Mouse (Mus musculus): ENCODE measurements at regions not wholly inside any gene's neighbourhood (a gene's known extent, or its start where the extent isn't known, plus 50 kb on each side); places are given as distances from the start of the nearest gene placed in this dataset.

DNA sequence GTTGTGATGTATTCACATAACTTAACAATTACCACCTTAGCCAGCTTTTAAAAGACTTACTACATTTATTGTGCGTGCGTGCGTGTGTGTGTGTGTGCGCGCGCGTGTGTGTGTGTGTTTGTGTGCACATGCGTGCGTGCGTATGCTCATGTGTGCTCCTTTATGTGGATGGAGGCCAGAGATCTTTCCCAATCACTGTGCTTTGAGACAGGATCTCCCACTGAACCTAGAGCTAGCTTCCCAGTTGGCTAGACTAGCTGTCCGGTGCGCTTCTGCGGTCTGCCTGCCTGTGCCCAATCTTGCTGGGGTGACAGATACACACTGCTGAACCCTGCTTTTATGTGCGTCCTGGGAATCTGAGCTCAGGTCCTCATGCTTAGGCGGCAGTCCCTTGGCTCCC, 50.1 kb upstream of the Arhgap29 start:
- Histone ChIP-seq H3K4me3 (replicated peaks) (no peak overlapping the region), H3K9me3 (replicated peaks) (no peaks in the 10 kb centered on the region), H3K9ac (no peak overlapping the region), H3K27me3 (no peaks in the 10 kb centered on the region), H3K36me3 (no peaks in the 10 kb centered on the region), H3K4me2 (no peak overlapping the region), H3K4me1 (peaks cover 43% of the 10 kb centered on the region), H3K27ac (peak overlapping the region; percentile 76)
- WGBS = 90% methylated on average over 15 of the region's 15 CpGs
- ATAC-seq (replicated peaks; ENCODE audit: low FRiP score) = no peak

DNA sequence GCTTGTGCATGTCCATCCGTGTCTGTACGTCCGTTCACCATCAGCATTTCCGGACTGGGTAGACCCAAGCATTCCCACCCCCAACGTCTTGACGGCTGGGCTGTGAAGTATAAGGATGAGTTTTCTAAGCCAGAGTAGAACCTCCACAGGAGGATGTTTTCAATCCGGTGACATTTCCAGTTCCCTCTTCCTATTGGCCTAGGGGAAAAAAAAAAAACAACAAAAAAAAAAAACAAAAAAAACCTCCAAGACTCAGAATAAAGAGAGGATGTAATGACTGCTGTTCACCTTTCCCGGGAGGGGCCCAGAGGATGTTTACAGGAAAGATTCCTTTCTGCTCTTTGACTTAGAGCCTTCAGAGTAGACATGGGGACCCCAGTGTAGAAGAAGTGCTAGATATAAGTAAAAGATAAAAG, 51.9 kb upstream of the Arhgap29 start:
- no peak overlapping the region for H3K4me3 ChIP-seq (replicated peaks)
- H3K4me1 ChIP-seq = peaks cover 29% of the 10 kb centered on the region
- no peak overlapping the region for H3K9ac ChIP-seq
- H3K36me3 ChIP-seq = no peaks in the 10 kb centered on the region
- peak overlapping the region; percentile 26 for H3K4me2 ChIP-seq
- H3K9me3 ChIP-seq (replicated peaks) = no peaks in the 10 kb centered on the region
- H3K27ac ChIP-seq = peak overlapping the region; percentile 69
- ATAC-seq (replicated peaks; ENCODE audit: low FRiP score) = no peak
- 64% methylated on average over 8 of the region's 8 CpGs for WGBS
- H3K27me3 ChIP-seq = no peaks in the 10 kb centered on the region

DNA sequence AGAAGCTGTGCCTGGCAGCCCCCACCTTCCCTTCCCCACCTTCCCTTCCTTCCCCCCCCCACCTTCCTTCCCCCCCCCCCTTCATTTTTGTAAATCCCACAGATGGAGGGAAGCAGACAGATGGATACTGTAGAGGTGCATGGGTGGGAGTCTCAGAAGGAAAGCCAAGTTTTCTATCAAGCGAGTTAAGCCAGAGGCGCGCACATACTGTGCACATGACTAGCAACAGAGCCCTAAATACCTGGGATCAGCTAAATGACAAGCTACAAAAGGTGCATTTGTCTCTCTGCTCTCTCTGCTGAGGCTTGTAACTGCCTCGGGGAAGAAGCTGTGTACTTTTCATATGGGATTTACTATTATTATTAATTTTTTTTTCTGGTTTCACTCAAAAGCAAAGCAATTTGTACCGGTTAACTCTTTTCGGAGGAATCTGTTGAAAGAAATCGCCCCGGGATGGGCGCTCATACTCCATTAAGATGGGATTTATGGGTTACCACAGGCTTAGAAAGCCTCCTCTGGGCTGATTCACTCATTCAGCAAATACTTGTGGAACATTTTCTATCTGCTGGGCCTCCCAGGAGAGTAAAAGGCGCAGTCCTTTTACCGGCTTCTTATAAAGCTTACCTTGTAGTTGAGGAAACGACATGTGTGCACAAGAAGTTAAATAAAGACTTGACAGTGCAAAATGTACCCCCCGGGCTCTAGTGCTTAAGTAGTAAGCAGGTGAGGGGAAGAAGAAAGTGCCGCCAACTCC, 54.3 kb upstream of the Arhgap29 start:
- H3K36me3 ChIP-seq = no peaks in the 10 kb centered on the region
- H3K4me2 ChIP-seq = no peak overlapping the region
- ATAC-seq (replicated peaks; ENCODE audit: low FRiP score) = no peak
- H3K27ac ChIP-seq = no peak overlapping the region
- no peak overlapping the region for H3K4me3 ChIP-seq (replicated peaks)
- peaks cover 21% of the 10 kb centered on the region for H3K4me1 ChIP-seq
- no peaks in the 10 kb centered on the region for H3K9me3 ChIP-seq (replicated peaks)
- 82% methylated on average over 14 of the region's 14 CpGs for WGBS
- no peak overlapping the region for H3K9ac ChIP-seq
- H3K27me3 ChIP-seq = no peaks in the 10 kb centered on the region

DNA sequence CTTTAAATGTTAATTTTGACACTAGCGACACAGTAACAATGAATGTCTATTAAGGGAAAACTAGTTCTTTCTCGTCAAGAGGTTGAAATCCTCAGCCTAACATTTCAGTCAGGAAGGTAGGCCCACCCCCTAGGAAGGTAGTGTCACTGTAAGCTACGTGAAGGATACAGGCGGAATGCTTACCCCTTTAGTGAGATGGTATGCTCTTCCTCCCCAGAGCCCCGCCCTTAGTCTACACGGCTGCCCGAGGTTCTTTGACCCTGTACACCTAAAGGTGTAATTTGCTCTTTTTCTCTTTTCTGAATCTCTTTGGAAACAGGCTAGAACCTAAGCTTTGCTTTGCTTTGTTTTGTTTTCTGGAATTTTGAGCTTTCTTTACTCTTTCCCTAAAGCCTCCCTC, 58.7 kb upstream of the Arhgap29 start:
- no peak for ATAC-seq (replicated peaks; ENCODE audit: low FRiP score)
- no peak overlapping the region for H3K9ac ChIP-seq
- H3K4me1 ChIP-seq = peaks cover 15% of the 10 kb centered on the region
- H3K27ac ChIP-seq = no peak overlapping the region
- no peak overlapping the region for H3K4me2 ChIP-seq
- no peaks in the 10 kb centered on the region for H3K27me3 ChIP-seq
- no peaks in the 10 kb centered on the region for H3K9me3 ChIP-seq (replicated peaks)
- H3K4me3 ChIP-seq (replicated peaks) = no peak overlapping the region
- WGBS = 68% methylated on average over 7 of the region's 7 CpGs
- no peaks in the 10 kb centered on the region for H3K36me3 ChIP-seq

DNA sequence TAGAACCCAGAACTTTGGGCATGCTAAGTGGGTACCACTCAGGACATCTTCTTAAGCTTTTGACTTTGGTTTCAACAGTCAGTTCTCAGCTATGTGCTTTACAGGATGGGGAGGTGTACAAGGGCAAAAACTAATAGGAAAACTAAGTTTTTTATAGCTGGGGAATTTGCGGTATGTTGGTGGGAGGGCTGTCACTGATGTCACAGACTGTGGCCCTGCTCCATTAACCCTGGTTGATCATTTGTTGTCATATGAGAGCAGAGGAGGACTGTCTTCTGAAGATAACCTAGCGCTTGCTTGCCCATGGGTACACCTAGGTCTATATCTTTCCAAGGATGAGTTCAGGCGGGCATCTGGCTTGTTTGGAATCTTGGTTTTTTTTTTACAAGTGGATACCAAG, 59.7 kb upstream of the Arhgap29 start:
- peak; percentile 61 for ATAC-seq (replicated peaks; ENCODE audit: low FRiP score)
- Histone ChIP-seq H3K4me1 (peaks cover 19% of the 10 kb centered on the region), H3K9me3 (replicated peaks) (no peaks in the 10 kb centered on the region), H3K9ac (no peak overlapping the region), H3K27ac (no peak overlapping the region), H3K4me3 (replicated peaks) (no peak overlapping the region), H3K36me3 (no peaks in the 10 kb centered on the region), H3K4me2 (no peak overlapping the region), H3K27me3 (no peaks in the 10 kb centered on the region)
- WGBS = 52% methylated on average over 3 of the region's 3 CpGs

DNA sequence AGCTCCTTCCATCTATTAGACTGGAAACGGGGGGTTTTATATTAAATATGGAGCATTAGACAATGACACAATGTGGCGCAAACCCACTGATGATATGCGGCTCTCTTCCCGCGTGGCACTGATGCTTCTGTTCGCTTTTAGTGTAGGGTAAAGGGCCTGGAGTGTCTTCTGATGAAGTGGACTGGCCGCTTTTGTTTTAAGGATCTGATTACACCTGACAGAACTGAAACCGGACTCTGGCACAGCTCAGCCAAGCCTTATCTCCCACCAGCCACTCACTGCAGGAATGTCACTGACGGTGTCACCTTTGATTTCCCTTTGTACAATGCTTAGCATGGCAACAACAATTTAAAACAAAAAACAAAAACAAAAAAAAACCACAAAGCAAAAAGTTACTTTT, 61.0 kb upstream of the Arhgap29 start:
- Histone ChIP-seq H3K9me3 (replicated peaks) (no peaks in the 10 kb centered on the region), H3K4me1 (peaks cover 32% of the 10 kb centered on the region), H3K4me3 (replicated peaks) (no peak overlapping the region), H3K9ac (no peak overlapping the region), H3K27ac (peak overlapping the region; percentile 66; the same call in 1 of the 2 replicates), H3K36me3 (no peaks in the 10 kb centered on the region), H3K27me3 (no peaks in the 10 kb centered on the region), H3K4me2 (peak overlapping the region; percentile 37)
- 28% methylated on average over 9 of the region's 9 CpGs for WGBS
- ATAC-seq (replicated peaks; ENCODE audit: low FRiP score) = no peak

DNA sequence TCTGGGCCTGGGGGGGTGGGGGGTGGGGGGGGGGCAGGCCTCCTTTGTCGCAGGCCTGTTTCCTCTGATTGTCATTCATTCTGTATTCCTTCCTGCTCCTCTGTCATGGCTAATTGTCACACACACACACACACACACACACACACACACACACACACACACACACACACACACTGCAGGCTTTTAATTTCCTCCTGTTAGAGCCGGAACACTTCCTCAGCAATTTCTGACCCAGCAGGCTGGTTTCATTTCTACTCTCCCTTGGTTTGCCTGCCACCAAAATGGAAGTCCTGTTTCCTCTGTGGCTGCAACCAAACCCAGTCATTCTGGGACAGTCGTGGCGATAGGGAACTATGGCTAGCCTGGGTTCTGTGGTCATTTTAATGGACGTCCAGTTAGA, 61.8 kb upstream of the Arhgap29 start:
- H3K9me3 ChIP-seq (replicated peaks) = no peaks in the 10 kb centered on the region
- 43% methylated on average over 5 of the region's 5 CpGs for WGBS
- peak overlapping the region; percentile 14; the same call in 1 of the 2 replicates for H3K4me2 ChIP-seq
- no peak overlapping the region for H3K4me3 ChIP-seq (replicated peaks)
- H3K27ac ChIP-seq = peak overlapping the region; percentile 29; the same call in 1 of the 2 replicates
- peaks cover 39% of the 10 kb centered on the region for H3K4me1 ChIP-seq
- no peak for ATAC-seq (replicated peaks; ENCODE audit: low FRiP score)
- no peaks in the 10 kb centered on the region for H3K36me3 ChIP-seq
- H3K9ac ChIP-seq = no peak overlapping the region
- no peaks in the 10 kb centered on the region for H3K27me3 ChIP-seq

DNA sequence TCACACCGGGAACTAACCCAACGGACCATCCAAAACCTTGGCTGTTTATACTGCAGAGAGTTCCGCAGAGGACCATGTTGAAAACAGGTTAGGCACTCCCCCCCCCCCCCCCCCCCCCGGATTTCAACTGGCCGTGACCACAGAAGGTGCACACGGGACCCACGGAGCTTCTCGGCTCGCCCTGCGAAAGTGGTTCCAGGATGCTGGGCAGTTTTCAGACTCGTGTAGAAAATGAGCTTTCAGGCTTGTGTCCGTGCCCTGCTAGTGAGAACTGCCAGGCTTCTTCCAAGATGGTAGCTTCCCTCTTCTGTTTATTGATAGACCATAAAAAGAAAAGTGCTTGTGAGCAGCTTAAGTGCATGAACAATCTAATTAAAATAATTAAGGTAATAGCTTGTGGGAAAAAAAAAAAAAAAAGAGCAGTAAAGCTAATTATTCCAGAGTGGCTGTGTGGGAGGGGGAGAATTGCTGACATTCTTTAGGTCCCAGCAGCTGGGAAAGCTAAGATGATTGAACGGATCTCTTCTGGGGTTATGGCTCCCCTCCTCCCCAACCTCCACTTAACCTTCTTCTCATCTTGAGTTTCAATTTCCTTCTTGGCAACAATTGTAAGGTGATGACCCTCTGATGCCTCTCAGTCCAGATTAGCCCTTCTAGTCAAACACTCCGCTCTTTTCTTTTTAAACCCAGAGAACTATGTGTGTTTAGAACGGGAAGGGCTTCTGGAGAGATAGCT, 65.3 kb upstream of the Arhgap29 start:
- 14% methylated on average over 15 of the region's 15 CpGs for WGBS
- Histone ChIP-seq H3K9ac (no peak overlapping the region), H3K27ac (peak overlapping the region; percentile 23; the same call in 1 of the 2 replicates), H3K4me1 (peaks cover 44% of the 10 kb centered on the region), H3K4me2 (peak overlapping the region; percentile 52), H3K9me3 (replicated peaks) (no peaks in the 10 kb centered on the region), H3K4me3 (replicated peaks) (peak overlapping the region; percentile 20; the same call in 1 of the 2 replicates), H3K36me3 (no peaks in the 10 kb centered on the region), H3K27me3 (no peaks in the 10 kb centered on the region)
- ATAC-seq (replicated peaks; ENCODE audit: low FRiP score) = 0 out of 2 replicates have a peak, but pooled peaks have one; percentile 49

DNA sequence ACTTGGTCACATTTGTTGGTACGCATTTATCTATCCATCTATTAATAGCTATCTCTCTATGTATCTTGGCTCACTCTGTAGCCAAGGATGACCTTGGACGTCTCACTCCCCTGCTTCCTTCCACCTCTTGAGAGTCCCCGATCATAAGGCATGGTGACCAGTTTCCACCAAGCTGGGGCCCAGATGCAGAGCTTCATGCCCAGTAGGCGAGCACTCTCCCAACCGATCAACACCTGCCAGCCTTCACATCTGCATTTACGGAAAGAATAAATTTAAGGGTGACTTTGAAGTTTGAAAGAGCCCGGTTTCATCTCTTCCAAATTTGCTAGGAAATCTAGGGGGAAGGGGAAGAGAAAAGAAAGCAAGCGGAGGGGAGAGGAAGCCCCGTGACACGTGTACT, 66.0 kb upstream of the Arhgap29 start:
- WGBS = 36% methylated on average over 10 of the region's 10 CpGs

DNA sequence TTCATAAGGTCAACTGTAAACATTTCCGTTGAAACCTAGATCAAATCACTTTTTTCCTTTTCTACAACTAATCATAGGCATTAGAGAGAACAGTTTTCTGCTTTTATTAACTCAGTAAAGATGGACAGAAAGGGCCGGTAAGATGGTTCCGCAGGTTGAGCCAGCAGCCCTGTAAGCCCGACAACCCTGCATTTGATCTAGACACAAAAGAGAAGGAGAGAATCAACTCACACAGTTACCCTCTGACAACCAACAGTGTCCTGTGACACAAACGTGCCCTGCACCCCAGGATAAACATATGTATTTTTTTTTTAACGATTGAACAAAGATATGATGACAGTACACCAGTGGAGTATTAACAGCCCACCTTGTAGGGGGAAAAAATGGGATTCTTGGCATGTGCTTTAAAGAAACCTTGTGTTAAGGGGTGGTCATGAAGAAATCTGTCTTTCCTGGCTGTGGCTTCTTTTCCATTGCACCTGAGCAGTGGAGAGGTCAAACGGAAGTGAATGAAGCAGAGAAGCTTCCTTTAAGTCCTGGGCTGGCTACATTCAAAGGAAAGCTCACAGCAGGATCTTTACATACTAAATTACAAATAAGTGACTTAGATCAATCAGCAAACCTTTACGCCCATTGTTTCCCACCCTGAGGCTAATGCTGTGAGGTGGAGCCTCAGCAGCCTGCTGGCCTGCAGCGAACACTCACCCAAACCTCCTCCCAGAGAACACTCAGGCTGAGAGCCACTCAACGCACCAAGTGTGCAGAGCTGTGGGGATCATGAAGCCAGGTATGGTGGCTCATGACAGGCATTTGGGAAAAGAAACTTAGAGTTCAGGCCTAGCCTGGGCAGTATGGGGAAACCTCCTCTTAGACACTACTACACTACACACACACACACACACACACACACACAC, 66.8 kb upstream of the Arhgap29 start:
- no peak overlapping the region for H3K9ac ChIP-seq

More for the DNA sequence above, 66.0 kb upstream of the Arhgap29 start:
- Histone ChIP-seq H3K27me3 (no peaks in the 10 kb centered on the region), H3K36me3 (no peaks in the 10 kb centered on the region), H3K4me3 (replicated peaks) (no peak overlapping the region), H3K4me1 (peaks cover 42% of the 10 kb centered on the region), H3K4me2 (peak overlapping the region; percentile 52), H3K9me3 (replicated peaks) (no peaks in the 10 kb centered on the region), H3K9ac (no peak overlapping the region), H3K27ac (no peak overlapping the region)
- ATAC-seq (replicated peaks; ENCODE audit: low FRiP score) = 0 out of 2 replicates have a peak, but pooled peaks have one; percentile 31

DNA sequence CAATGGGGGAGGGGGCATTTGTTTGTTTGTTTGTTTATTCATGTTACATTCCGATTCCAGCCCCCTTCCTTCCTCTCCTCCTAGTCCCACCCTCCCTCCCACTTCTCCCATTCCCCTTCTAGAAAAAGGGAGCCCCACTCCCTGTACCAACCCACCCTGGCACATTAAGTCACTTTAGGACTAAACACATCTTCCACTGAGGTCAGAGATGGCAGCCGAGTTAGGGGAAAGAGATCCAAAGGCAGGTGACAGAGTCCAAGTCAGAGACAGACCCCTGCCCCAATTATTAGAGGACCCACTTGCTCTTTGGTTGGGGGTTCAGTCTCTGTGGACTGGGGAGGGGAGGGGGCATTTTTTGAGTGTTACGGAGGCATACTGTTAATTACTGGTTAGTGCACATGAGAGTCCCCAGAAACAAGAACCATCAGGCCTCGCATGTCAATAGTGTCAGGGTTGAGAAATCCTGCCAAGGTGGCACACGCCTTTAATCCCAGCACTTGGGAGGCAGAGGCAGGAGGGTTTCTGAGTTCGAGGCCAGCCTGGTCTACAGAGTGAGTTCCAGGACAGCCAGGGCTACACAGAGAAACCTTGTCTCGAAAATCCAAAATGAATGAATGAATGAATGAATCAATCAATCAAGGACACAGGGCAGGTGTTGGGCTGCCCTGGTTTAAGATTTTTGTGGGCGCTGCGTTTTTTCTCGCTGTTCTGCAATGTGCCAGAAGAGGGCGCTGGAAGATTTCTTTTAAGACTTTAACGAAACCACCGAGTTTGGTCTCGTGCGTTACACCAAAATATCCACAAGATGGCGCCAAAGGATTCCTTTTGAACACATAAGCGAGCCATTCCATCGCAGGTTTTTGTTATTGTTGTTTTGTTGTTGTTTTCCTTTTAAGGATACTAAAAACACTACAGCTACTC, 67.8 kb upstream of the Arhgap29 start:
- 25% methylated on average over 18 of the region's 18 CpGs for WGBS
- no peak overlapping the region for H3K4me3 ChIP-seq (replicated peaks)
- peak overlapping the region; percentile 38 for H3K4me2 ChIP-seq

More for the DNA sequence above, 66.8 kb upstream of the Arhgap29 start:
- H3K36me3 ChIP-seq = no peaks in the 10 kb centered on the region
- ATAC-seq (replicated peaks; ENCODE audit: low FRiP score) = no peak
- H3K9me3 ChIP-seq (replicated peaks) = no peaks in the 10 kb centered on the region
- peak overlapping the region; percentile 38 for H3K4me2 ChIP-seq
- H3K27ac ChIP-seq = peak overlapping the region; percentile 62; the same call in 1 of the 2 replicates
- H3K27me3 ChIP-seq = no peaks in the 10 kb centered on the region
- 15% methylated on average over 10 of the region's 10 CpGs for WGBS
- no peak overlapping the region for H3K4me3 ChIP-seq (replicated peaks)
- peaks cover 36% of the 10 kb centered on the region for H3K4me1 ChIP-seq

More for the DNA sequence above, 67.8 kb upstream of the Arhgap29 start:
- no peaks in the 10 kb centered on the region for H3K36me3 ChIP-seq
- peak; percentile 57 for ATAC-seq (replicated peaks; ENCODE audit: low FRiP score)
- H3K27me3 ChIP-seq = no peaks in the 10 kb centered on the region
- H3K9me3 ChIP-seq (replicated peaks) = no peaks in the 10 kb centered on the region
- H3K4me1 ChIP-seq = peaks cover 34% of the 10 kb centered on the region
- H3K9ac ChIP-seq = no peak overlapping the region
- H3K27ac ChIP-seq = no peak overlapping the region
